Mouse (Mus musculus): ENCODE measurements around the gene Smagp. TPM values are rescaled to one million over a fixed set of nuclear protein-coding genes. Genes with fewer than 3 reads are reported as not detected.
A peak's percentile ranks its signal among the peaks of the same experiment; 100 is the strongest.

Gene Smagp
- polyA plus RNA-seq, 1 experiment from 2014 or later: 30.0 TPM

- H3K4me3 ChIP-seq (replicated peaks): peak overlapping the region; percentile 69
- WGBS: 22% methylated on average over 21 of the region's 21 CpGs
- H3K27ac ChIP-seq: peak overlapping the region; percentile 23; the same call in 1 of the 2 replicates
- peaks cover 21% of the 10 kb centered on the region for H3K27me3 ChIP-seq
- no peaks in the 10 kb centered on the region for H3K36me3 ChIP-seq
- H3K4me2 ChIP-seq: peak overlapping the region; percentile 98
- no peak for ATAC-seq (replicated peaks; ENCODE audit: low FRiP score)
- H3K9ac ChIP-seq: peak overlapping the region; percentile 70; the same call in 1 of the 2 replicates
- no peaks in the 10 kb centered on the region for H3K9me3 ChIP-seq (replicated peaks)
- H3K4me1 ChIP-seq: peaks cover 50% of the 10 kb centered on the region
These were observed 36.0 kb downstream of the Smagp start for GRCm38 (mm10) chr15:100600696-100601272.

- 2% methylated on average over 34 of the region's 35 CpGs for WGBS
- Histone ChIP-seq H3K9me3 (replicated peaks) (no peaks in the 10 kb centered on the region), H3K4me1 (peaks cover 47% of the 10 kb centered on the region), H3K27me3 (peaks cover 18% of the 10 kb centered on the region), H3K4me3 (replicated peaks) (peak overlapping the region; percentile 69), H3K9ac (peak overlapping the region; percentile 70), H3K36me3 (no peaks in the 10 kb centered on the region), H3K4me2 (peak overlapping the region; percentile 98), H3K27ac (peak overlapping the region; percentile 80)
- ATAC-seq (replicated peaks; ENCODE audit: low FRiP score): peak; percentile 65
These were observed 36.6 kb downstream of the Smagp start for GRCm38 (mm10) chr15:100600047-100600695.

- no peaks in the 10 kb centered on the region for H3K9me3 ChIP-seq (replicated peaks)
- H3K4me1 ChIP-seq: peaks cover 41% of the 10 kb centered on the region
- ATAC-seq (replicated peaks; ENCODE audit: low FRiP score): peak; percentile 80
- peak within 1 kb of the TSS; percentile 80 for H3K27ac ChIP-seq
- peaks cover 18% of the 10 kb centered on the region for H3K27me3 ChIP-seq
- peak within 1 kb of the TSS; percentile 98 for H3K4me2 ChIP-seq
- under 1% methylated on average over 75 of the region's 76 CpGs for whole genome bisulfite sequencing
- peak within 1 kb of the TSS; percentile 70 for H3K9ac ChIP-seq
- peak within 1 kb of the TSS; percentile 69 for H3K4me3 ChIP-seq (replicated peaks)
- no peaks in the 10 kb centered on the region for H3K36me3 ChIP-seq
These were observed 37.3 kb downstream of the Smagp start, which contains the start of gene Pou6f1 for GRCm38 (mm10) chr15:100599276-100600046. Pou6f1 (minus strand) TSS chr15:100599984.

- H3K4me1 ChIP-seq: peaks cover 37% of the 10 kb centered on the region
- H3K27me3 ChIP-seq: peaks cover 18% of the 10 kb centered on the region
- H3K4me3 ChIP-seq (replicated peaks): peak overlapping the region; percentile 69
- ATAC-seq (replicated peaks; ENCODE audit: low FRiP score): no peak
- no peaks in the 10 kb centered on the region for H3K36me3 ChIP-seq
- peak overlapping the region; percentile 70 for H3K9ac ChIP-seq
- peak overlapping the region; percentile 98 for H3K4me2 ChIP-seq
- WGBS: under 1% methylated on average over 12 of the region's 12 CpGs
- peak overlapping the region; percentile 80 for H3K27ac ChIP-seq
- H3K9me3 ChIP-seq (replicated peaks): no peaks in the 10 kb centered on the region
These were observed 37.9 kb downstream of the Smagp start for GRCm38 (mm10) chr15:100598883-100599275.

GRCm38 (mm10) chr15:100598287-100598882 lies 38.4 kb downstream of the Smagp start:
- Histone ChIP-seq H3K4me2 (peak overlapping the region; percentile 98), H3K9ac (peak overlapping the region; percentile 70), H3K4me3 (replicated peaks) (peak overlapping the region; percentile 69), H3K9me3 (replicated peaks) (no peaks in the 10 kb centered on the region), H3K27ac (peak overlapping the region; percentile 80; the same call in 1 of the 2 replicates), H3K36me3 (no peaks in the 10 kb centered on the region), H3K4me1 (peaks cover 33% of the 10 kb centered on the region), H3K27me3 (peaks cover 13% of the 10 kb centered on the region)
- 22% methylated on average over 9 of the region's 9 CpGs for WGBS
- no peak for ATAC-seq (replicated peaks; ENCODE audit: low FRiP score)

GRCm38 (mm10) chr15:100592817-100593216 lies 43.9 kb downstream of the Smagp start:
- ATAC-seq (replicated peaks; ENCODE audit: low FRiP score): no peak
- Histone ChIP-seq H3K9me3 (replicated peaks) (no peaks in the 10 kb centered on the region), H3K36me3 (0 out of 2 replicates have a peak, but pooled peaks cover 9% of the 10 kb centered on the region), H3K4me1 (no peaks in the 10 kb centered on the region), H3K9ac (no peak overlapping the region), H3K27ac (no peak overlapping the region), H3K27me3 (no peaks in the 10 kb centered on the region), H3K4me2 (no peak overlapping the region), H3K4me3 (replicated peaks) (no peak overlapping the region)
- WGBS: 80% methylated on average over 6 of the region's 6 CpGs

DNA sequence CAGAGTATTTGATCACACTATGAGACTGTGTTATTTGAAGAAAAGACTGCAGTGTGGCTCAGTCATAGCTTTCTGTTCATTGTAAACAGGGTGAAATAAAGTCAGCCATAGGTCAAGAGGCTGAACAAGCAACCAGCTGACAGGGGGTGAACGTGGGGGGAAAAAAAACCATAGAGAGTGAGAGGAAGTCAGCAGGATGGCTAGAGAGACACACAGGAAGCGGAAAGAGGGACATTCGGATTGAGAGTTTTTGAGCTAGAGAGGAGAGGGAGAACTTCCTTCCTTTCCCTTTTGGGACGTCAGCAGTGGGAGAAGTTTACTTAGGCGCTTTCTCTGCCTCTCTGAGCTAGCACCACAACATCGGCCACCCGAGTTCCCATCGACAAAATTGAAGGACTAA lies 46.3 kb downstream of the Smagp start:
- H3K27me3 ChIP-seq: no peaks in the 10 kb centered on the region
- no peaks in the 10 kb centered on the region for H3K4me1 ChIP-seq
- ATAC-seq (replicated peaks; ENCODE audit: low FRiP score): no peak
- no peak overlapping the region for H3K4me2 ChIP-seq
- H3K27ac ChIP-seq: no peak overlapping the region
- no peaks in the 10 kb centered on the region for H3K9me3 ChIP-seq (replicated peaks)
- no peak overlapping the region for H3K9ac ChIP-seq
- H3K36me3 ChIP-seq: peaks cover 24% of the 10 kb centered on the region; the same call in 1 of the 2 replicates
- 70% methylated on average over 8 of the region's 8 CpGs for WGBS
- H3K4me3 ChIP-seq (replicated peaks): no peak overlapping the region

DNA sequence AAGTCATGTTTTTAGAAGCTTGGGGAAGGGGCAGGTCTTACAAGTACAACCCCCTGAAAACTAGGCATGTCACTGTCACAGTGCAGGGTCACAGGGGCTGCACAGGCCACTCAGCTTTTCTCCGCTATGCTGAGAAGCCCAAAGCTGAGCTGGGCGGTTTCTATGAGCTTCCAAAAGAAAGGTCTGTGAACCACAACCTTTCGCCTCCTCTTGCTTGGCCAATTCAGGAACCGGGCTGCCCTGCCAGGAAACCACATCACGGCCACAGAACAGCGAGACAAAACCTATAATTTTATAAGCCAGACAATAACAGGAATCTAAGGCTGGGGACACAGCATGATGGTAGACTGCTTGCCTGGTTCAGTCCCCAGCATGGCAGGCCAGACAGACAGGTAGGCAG lies 48.4 kb downstream of the Smagp start:
- Histone ChIP-seq H3K27me3 (no peaks in the 10 kb centered on the region), H3K9me3 (replicated peaks) (no peaks in the 10 kb centered on the region), H3K9ac (no peak overlapping the region), H3K4me1 (no peaks in the 10 kb centered on the region), H3K4me2 (no peak overlapping the region), H3K4me3 (replicated peaks) (no peak overlapping the region), H3K36me3 (peaks cover 26% of the 10 kb centered on the region; the same call in 1 of the 2 replicates), H3K27ac (0 out of 2 replicates have a peak overlapping the region, but pooled peaks have one; percentile 10)
- 84% methylated on average over 6 of the region's 6 CpGs for WGBS
- ATAC-seq (replicated peaks; ENCODE audit: low FRiP score): no peak

DNA sequence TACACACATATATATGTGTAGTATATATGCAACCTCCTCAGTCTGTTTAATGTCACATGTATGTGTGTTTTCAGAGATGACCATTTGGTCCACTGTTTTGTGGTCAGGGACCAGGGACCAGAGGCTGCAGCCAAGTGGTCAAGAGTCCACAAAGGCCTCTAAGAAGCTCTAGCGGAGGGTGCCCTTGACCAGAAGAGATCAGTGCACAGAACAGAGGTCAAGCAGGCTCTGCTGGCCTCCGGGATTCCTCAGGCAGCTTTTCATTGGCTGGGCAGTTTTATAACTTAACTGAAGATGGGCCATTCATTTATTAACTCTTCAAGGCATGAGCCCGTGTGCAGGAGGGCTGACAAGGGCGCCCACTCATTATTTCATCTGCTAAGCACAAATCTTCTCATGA lies 49.6 kb downstream of the Smagp start:
- Histone ChIP-seq H3K4me3 (replicated peaks) (no peak overlapping the region), H3K27me3 (no peaks in the 10 kb centered on the region), H3K27ac (no peak overlapping the region), H3K36me3 (peaks cover 26% of the 10 kb centered on the region; the same call in 1 of the 2 replicates), H3K9ac (no peak overlapping the region), H3K9me3 (replicated peaks) (no peaks in the 10 kb centered on the region), H3K4me2 (no peak overlapping the region), H3K4me1 (no peaks in the 10 kb centered on the region)
- ATAC-seq (replicated peaks; ENCODE audit: low FRiP score): no peak
- 62% methylated on average over 4 of the region's 4 CpGs for WGBS

GRCm38 (mm10) chr15:100585931-100586330 lies 50.8 kb downstream of the Smagp start:
- no peak for ATAC-seq (replicated peaks; ENCODE audit: low FRiP score)
- Histone ChIP-seq H3K36me3 (peaks cover 26% of the 10 kb centered on the region; the same call in 1 of the 2 replicates), H3K4me1 (no peaks in the 10 kb centered on the region), H3K9ac (no peak overlapping the region), H3K9me3 (replicated peaks) (no peaks in the 10 kb centered on the region), H3K4me2 (no peak overlapping the region), H3K27me3 (no peaks in the 10 kb centered on the region), H3K4me3 (replicated peaks) (no peak overlapping the region), H3K27ac (no peak overlapping the region)
- WGBS: 89% methylated on average over 16 of the region's 16 CpGs

DNA sequence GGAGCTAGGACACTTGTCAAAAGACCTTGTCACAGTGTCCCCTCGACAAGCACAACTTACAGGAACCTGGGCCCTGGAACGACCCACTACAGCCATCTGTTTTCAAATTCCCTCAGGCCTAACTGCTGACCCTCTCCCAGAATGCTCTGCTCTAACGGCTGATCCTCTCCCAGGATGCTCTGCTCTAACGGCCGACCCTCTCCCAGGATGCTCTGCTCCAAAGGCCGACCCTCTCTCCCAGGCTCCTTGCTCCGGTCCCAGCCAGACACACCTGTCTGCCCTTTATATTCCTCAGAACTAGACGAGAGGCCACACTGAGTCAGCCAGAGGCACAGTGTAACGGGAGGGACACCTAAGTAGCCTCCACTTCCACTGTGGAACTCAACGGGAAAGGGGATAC lies 56.6 kb downstream of the Smagp start:
- peaks cover 3% of the 10 kb centered on the region; the same call in 1 of the 2 replicates for H3K4me1 ChIP-seq
- 91% methylated on average over 10 of the region's 10 CpGs for WGBS

More for the DNA sequence above, 56.6 kb downstream of the Smagp start:
- Histone ChIP-seq H3K27me3 (no peaks in the 10 kb centered on the region), H3K9ac (no peak overlapping the region), H3K4me2 (no peak overlapping the region), H3K27ac (no peak overlapping the region), H3K4me3 (replicated peaks) (no peak overlapping the region), H3K9me3 (replicated peaks) (no peaks in the 10 kb centered on the region), H3K36me3 (peaks cover 7% of the 10 kb centered on the region; the same call in 1 of the 2 replicates)
- no peak for ATAC-seq (replicated peaks; ENCODE audit: low FRiP score)

Measured in kidney, embryonic 15.5 days (tissue).